Mouse (Mus musculus) heart, adult 11 months (tissue): Measurements from ENCODE around the gene Shisa4.
"Not testable (repeated sequence)": the region's sequence is repeated elsewhere in the genome, so short reads cannot be mapped to it uniquely, and the experiment has no call there.

Experiments used
- DNase-seq: peaks from one replicate; pipeline ENCODE4 v3.0.0; 2022

The Shisa4 gene

GRCm38 (mm10) chr1:135374868-135375581, at the start of gene Shisa4:
Gene Shisa4 (minus strand): TSS chr1:135375237.
- peak; percentile 96 for DNase-seq

DNA sequence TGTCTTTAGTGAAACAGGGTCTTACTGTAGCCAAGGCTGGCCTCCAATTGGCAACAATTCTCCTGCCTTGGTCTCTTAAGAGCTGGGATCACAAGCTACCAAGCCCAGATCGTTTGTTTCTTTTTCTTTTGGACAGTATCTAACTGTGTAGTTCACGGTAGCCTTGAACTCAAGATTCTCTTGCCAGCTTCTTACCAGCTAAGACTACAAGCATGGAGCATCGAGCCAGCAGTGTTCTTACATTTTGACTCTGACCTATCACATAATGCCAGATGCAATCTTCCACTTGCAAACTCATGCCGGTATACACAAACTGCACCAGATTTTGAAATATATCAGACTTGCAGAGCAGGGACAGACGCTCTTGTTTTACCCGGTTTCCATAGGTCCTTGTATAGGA, 47.7 kb upstream of the Shisa4 start:
- no peak for DNase-seq

- peak; percentile 95 for DNase-seq
These were observed 39.0 kb upstream of the Shisa4 start for GRCm38 (mm10) chr1:135413996-135414395.

- peak; percentile 90 for DNase-seq
These were observed 37.1 kb upstream of the Shisa4 start for GRCm38 (mm10) chr1:135412130-135412529.

GRCm38 (mm10) chr1:135410967-135411366, 35.9 kb upstream of the Shisa4 start:
- peak; percentile 98 for DNase-seq

GRCm38 (mm10) chr1:135408973-135409372, 33.9 kb upstream of the Shisa4 start:
- DNase-seq = no peak

GRCm38 (mm10) chr1:135405356-135405755, 30.3 kb upstream of the Shisa4 start:
- DNase-seq = no peak

DNA sequence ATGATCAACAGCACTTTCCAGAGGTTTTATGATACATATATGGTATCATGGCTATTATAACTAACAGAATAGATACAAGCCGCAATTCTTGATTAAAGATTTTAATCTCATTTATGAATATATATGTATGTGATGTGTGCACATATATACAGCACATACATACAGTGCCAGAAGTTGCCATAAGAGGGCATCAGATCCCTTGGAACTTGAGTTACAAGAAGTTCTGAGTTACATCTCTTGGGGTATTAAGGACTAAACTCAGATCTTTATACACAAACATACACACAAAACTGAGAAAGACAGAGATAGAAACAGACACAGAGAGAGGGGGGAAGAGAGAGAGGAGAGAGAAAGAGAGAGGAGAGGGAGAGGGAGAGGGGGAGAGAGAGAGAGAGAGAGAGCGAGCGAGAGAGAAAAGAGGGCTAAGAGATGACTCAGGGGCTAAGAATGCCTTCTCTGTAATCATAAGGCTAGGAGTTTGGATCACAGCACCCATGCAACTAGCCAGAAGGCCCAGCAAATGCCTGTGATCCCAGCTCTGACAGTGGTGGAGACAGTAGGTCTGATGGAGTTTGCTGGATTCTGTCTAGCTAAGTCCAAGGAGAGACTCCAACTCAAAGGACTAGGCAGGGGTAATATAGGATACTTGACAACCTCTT, 26.5 kb upstream of the Shisa4 start:
- no peak for DNase-seq

DNA sequence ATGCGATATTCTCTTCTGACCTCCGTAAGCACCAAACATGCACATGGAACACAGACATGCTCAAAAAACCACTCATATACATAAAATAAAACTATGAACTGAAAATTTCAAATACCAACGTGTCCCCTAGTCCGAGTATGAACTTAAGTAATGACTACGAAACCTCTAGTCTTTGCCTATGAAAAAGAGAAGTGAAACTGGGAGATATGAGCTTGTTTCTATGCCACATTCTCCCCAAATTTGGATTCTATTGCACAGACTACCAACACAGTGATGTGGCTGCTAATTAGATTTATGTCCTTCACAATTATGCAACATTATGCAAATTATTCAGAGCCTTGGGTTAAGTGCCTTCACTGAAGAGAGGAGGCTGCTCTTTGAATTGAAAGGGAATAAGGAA, 24.4 kb upstream of the Shisa4 start:
- no peak for DNase-seq

DNA sequence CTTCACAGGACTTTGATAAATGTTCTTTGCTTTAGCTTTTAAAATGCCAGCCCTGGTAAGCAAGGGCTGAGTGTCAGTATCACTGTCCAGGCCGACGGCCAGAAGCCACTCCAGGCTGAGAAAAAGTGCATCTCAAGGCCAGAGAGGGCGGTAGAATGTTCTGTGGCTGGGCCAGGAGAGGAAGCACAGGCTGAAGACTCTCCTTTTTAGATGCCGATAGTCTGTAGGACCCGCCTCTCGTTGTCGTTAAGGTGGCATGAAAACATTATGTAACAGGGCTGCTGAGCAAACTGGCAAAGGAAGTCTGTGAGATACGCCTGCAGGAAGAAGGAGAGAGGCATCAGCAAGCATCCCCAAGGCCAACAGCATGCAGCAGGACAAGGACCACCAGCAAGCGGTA, 10.1 kb upstream of the Shisa4 start:
- no peak for DNase-seq

DNA sequence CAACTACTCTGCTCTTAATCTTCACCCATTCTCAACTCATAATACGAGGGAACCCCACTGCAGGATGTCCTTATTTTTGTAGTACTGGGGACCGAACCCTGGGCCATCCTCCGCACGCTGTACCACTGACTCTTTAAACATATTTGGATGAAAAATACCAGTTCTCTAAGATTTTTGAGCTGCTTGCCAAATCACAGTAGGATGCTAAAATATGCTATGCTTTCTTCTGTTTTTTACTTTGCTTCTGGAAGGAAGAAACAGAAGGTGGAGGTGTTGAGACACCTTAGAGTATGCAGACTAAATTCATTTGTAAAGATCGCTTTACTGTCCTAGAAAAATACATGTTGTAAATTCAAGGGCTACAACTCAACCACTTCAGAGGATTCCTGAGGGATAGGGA, 9.1 kb upstream of the Shisa4 start:
- no peak for DNase-seq

DNA sequence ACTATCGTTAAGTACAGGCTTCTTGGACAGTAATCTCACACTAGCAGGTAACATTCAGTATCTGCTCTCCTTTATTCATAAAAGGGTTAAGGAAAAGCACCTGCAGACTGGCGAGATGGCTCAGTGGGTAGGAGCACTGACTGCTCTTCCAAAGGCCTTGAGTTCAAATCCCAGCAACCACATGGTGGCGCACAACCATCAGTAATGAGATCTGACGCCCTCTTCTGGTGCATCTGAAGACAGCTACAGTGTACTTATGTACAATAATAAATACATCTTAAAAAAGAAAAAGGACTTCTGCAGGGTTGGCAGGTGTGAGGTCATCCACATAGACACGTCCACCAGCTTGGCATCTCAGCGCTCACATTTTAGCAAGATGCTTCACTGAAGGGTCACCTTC, 6.5 kb upstream of the Shisa4 start:
- DNase-seq = not testable (repeated sequence)

DNA sequence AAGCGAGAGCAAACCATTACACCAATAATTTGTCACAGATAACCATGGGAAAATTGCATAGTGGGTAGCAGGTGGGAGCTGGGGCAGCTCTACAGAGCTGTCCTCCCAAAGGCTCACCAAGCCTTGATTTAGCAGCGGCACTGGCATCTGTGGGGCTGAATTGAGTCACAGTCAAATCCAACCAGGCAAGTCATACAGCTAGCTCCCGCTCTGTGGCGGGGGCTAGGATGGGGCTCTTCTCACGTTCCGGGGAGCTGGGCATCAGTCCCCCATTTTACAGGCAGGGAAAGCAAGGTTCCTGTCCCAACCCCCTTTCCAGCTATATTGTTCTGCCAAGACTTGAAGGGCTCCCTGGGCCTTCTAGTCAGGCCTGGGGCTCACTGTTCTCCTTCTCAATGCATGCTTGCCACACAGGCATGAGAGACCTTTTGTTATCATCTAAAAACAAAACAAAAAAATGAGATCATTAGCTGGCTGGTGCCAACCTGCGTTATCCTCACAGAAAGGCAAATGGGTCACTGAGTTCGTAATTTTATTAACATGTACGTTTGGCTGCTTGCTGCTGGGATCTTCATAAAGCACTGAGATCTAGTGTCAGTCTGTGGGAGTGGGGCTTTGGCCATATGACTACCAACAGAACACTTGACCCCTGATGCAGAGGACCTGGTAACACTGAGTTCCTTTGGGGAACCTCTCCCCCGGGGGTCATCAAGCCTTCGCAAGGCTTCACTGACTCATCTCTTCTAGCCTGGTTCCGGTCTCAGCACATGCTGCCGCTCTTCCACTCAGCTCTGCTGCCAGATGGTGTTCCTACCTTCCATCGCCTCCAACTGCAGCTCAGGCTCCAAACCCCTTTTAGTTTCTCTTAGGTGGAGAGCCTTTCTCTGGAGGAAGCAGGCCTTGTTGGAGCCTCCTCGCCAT, 5.3 kb upstream of the Shisa4 start:
- DNase-seq = peak; percentile 89

DNA sequence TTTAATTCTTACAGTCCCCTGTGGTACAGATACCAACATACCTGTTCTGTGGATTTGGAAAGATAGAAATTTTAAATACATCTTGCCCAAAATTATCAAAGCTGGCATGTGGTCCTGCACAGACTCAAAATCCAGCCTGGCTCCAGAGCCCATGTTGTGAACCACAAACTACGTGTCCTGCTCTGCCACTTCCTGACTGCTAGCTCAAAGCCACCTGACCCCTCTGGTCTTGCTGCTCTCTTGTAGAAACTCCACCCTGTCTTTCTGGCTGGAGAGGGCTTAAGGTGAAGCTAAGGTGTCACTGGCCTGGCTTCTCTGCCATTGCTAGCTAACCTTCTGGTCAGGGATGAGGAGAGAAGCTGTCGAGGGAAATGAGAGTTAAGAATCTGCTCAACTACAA, 4.0 kb upstream of the Shisa4 start:
- peak; percentile 82 for DNase-seq

DNA sequence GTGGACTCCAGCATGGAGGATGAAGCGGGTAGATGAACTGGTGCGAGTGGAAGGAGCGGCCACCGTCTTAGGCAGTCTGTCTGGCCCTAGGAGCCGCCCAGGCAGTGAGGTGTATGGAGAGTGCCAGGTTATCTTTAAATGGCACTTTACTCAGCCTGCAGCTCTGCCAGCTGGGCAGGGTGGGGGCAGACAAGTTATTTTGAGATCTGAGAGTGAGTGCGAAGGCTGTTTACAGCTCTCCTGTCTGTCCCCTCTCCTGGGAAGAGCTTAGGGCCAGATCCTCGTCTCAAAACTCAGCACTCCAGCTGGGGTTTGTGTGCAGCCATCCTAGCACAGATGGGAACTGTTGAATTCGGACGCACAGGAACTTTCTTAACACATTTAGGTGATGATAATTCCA, 3.5 kb upstream of the Shisa4 start:
- DNase-seq = peak; percentile 96

DNA sequence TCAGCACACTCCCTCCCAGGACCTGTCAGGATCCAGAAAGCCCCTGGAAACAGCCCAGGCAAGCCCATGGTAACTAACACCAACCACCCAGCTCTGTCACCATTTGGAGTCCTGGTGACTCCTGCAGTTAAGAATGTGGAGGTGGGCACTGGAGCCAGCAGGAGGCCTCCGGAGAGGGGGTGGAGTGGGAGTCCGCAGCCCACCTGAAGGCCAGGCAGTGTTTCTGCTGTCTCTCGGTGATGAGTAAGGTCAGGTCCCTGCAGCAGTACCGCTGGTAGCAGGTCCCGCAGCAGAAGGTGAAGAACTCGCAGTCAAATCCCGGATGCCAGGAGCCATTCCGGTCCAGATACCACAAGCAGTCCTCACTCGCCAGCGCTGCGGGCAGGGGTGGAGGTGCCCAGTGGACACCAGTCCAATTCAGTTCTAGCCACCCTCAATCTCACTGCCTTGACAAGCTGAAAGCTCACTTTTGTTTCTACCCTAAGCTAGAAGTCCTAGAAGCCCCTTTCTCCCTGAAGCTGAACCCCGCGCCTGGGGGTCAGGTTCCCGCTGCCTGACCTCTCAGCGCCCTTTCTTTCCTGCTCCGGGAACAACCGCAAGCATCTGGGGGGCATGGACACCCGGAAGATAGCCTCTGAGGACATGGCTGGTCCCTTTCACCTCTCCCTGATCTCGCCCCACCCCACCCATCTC, 716 bp downstream of the Shisa4 start:
- peak; percentile 92 for DNase-seq

- no peak for DNase-seq
These were observed 1.8 kb downstream of the Shisa4 start for GRCm38 (mm10) chr1:135373171-135373677.

GRCm38 (mm10) chr1:135369415-135369814, 5.6 kb downstream of the Shisa4 start:
- no peak for DNase-seq

GRCm38 (mm10) chr1:135368982-135369381, 6.1 kb downstream of the Shisa4 start:
- DNase-seq = peak; percentile 97

DNA sequence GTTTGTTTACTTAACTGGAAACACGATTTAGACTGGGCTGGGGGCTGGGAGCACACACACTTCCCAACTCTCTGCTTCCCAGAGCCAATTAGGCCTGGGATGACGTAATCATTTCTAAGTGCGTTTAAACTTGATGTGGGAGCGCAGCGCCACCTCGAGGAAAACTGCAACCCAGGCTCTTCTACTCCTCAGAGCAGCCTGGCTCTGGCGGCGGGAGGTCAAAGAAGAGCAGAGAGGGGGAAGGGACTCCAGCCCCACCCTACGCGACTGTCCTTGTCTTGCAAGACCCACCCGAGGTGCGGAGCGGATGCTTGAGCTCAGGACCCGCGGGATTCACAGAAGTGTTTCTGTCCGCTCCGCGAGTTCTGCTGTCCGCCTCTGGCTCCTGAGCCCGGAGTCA, 6.8 kb downstream of the Shisa4 start:
- DNase-seq = peak; percentile 98

DNA sequence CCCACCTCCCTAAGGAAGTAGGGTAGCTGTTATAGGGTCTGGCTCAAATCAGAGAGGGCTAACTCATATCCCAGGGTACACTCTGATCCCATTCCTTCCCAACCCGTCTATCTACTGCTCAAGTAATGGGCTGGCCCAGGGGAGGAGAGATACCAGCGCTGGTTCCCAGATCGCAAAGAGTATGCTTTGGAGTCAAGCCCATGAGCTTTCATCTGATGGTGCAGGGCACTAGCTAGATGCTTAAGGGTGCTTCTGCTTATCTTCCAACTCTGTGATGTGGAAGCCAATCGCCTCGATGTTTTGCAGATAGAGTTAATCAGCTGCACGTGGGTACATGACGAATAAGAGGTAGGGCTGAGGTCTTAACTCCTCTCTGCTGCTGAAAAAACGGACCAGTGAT, 7.4 kb downstream of the Shisa4 start:
- no peak for DNase-seq

GRCm38 (mm10) chr1:135367005-135367404, 8.0 kb downstream of the Shisa4 start:
- DNase-seq = no peak

GRCm38 (mm10) chr1:135366380-135366779, 8.7 kb downstream of the Shisa4 start:
- DNase-seq = no peak
